Mouse (Mus musculus) CD4-positive, CD25-positive, alpha-beta regulatory T cell, adult 2 months (primary cell): ENCODE measurements around the gene Ube2n.

ENCODE experiments used
- DNase-seq: peaks from one replicate; pipeline ENCODE4 v3.0.0-alpha.2; 2012; ENCODE audit warnings: low read depth, low spot score

Ube2n gene

GRCm38 (mm10) chr10:95514656-95515292 lies at the start of gene Ube2n:
Gene Ube2n, plus strand, starts transcription at chr10:95515145.
- DNase-seq, result peak; percentile 97

- no peak for DNase-seq
Observed at GRCm38 (mm10) chr10:95465485-95465896, 49.5 kb upstream of the Ube2n start.

GRCm38 (mm10) chr10:95468894-95469293 lies 46.1 kb upstream of the Ube2n start:
- no peak for DNase-seq

GRCm38 (mm10) chr10:95471186-95471585 lies 43.8 kb upstream of the Ube2n start:
- no peak for DNase-seq

GRCm38 (mm10) chr10:95471889-95472547 lies 42.9 kb upstream of the Ube2n start:
- DNase-seq, result no peak

GRCm38 (mm10) chr10:95475923-95476322 lies 39.0 kb upstream of the Ube2n start:
- peak; percentile 91 for DNase-seq

- DNase-seq, result no peak
Observed at GRCm38 (mm10) chr10:95477516-95477915, 37.4 kb upstream of the Ube2n start.

- peak; percentile 38 for DNase-seq
Observed at GRCm38 (mm10) chr10:95489653-95490052, 25.3 kb upstream of the Ube2n start.

- DNase-seq, result no peak
Observed at GRCm38 (mm10) chr10:95494268-95494667, 20.7 kb upstream of the Ube2n start.

- no peak for DNase-seq
Observed at GRCm38 (mm10) chr10:95501033-95501432, 13.9 kb upstream of the Ube2n start.

GRCm38 (mm10) chr10:95501463-95502081 lies 13.4 kb upstream of the Ube2n start, which contains the start of gene Mrpl42:
Gene Mrpl42, minus strand, starts transcription at chr10:95501940.
- peak; percentile 81 for DNase-seq

GRCm38 (mm10) chr10:95503443-95504235 lies 11.3 kb upstream of the Ube2n start:
- DNase-seq, result no peak

- no peak for DNase-seq
Observed at GRCm38 (mm10) chr10:95504341-95504740, 10.6 kb upstream of the Ube2n start.

GRCm38 (mm10) chr10:95508126-95508525 lies 6.8 kb upstream of the Ube2n start:
- no peak for DNase-seq

- peak; percentile 37 for DNase-seq
Observed at GRCm38 (mm10) chr10:95508793-95509192, 6.2 kb upstream of the Ube2n start.

GRCm38 (mm10) chr10:95509263-95509662 lies 5.7 kb upstream of the Ube2n start:
- no peak for DNase-seq

- no peak for DNase-seq
Observed at GRCm38 (mm10) chr10:95512635-95513034, 2.3 kb upstream of the Ube2n start.

- peak; percentile 37 for DNase-seq
Observed at GRCm38 (mm10) chr10:95513768-95514556, 983 bp upstream of the Ube2n start.

- DNase-seq, result peak; percentile 58
Observed at GRCm38 (mm10) chr10:95515293-95515931, 467 bp downstream of the Ube2n start.

GRCm38 (mm10) chr10:95517656-95518055 lies 2.7 kb downstream of the Ube2n start:
- no peak for DNase-seq
